Mouse (Mus musculus): ENCODE measurements at regions not wholly inside any gene's neighbourhood (a gene's known extent, or its start where the extent isn't known, plus 50 kb on each side); places are given as distances from the start of the nearest gene placed in this dataset.
A peak's percentile ranks its signal among the peaks of the same experiment; 100 is the strongest.

GRCm38 (mm10) chr14:67588627-67589026 lies 1579.6 kb upstream of the Gulo start:
- Histone ChIP-seq H3K27ac (no peak overlapping the region), H3K4me3 (no peak overlapping the region), H3K36me3 (replicated peaks) (no peaks in the 10 kb centered on the region), H3K9me3 (no peaks in the 10 kb centered on the region), H3K27me3 (ENCODE audit: poor library complexity, severe bottlenecking) (no peaks in the 10 kb centered on the region), H3K4me1 (peaks cover 3% of the 10 kb centered on the region)
- 87% methylated on average over 11 of the region's 11 CpGs for WGBS
- no peak for DNase-seq (ENCODE audit: extremely low spot score, low spot score)

- H3K4me1 ChIP-seq, result peaks cover 7% of the 10 kb centered on the region; the same call in 1 of the 2 replicates
- H3K27me3 ChIP-seq (ENCODE audit: poor library complexity, severe bottlenecking), result no peaks in the 10 kb centered on the region
- H3K36me3 ChIP-seq (replicated peaks), result no peaks in the 10 kb centered on the region
- DNase-seq (ENCODE audit: extremely low spot score, low spot score), result no peak
- H3K9me3 ChIP-seq, result no peaks in the 10 kb centered on the region
- 60% methylated on average over 14 of the region's 14 CpGs for WGBS
- no peak overlapping the region for H3K27ac ChIP-seq
- no peak overlapping the region for H3K4me3 ChIP-seq
These were observed 1575.5 kb upstream of the Gulo start for GRCm38 (mm10) chr14:67584456-67585048.

GRCm38 (mm10) chr14:67582201-67582782 lies 1573.3 kb upstream of the Gulo start:
- no peaks in the 10 kb centered on the region for H3K36me3 ChIP-seq (replicated peaks)
- peaks cover 7% of the 10 kb centered on the region; the same call in 1 of the 2 replicates for H3K4me1 ChIP-seq
- no peaks in the 10 kb centered on the region for H3K27me3 ChIP-seq (ENCODE audit: poor library complexity, severe bottlenecking)
- no peak for DNase-seq (ENCODE audit: extremely low spot score, low spot score)
- H3K9me3 ChIP-seq, result no peaks in the 10 kb centered on the region
- no peak overlapping the region for H3K27ac ChIP-seq
- H3K4me3 ChIP-seq, result no peak overlapping the region
- WGBS, result 81% methylated on average over 8 of the region's 8 CpGs

- Histone ChIP-seq H3K27me3 (ENCODE audit: poor library complexity, severe bottlenecking) (peaks cover 60% of the 10 kb centered on the region), H3K4me1 (peaks cover 17% of the 10 kb centered on the region), H3K9me3 (no peaks in the 10 kb centered on the region), H3K4me3 (no peak overlapping the region), H3K36me3 (replicated peaks) (no peaks in the 10 kb centered on the region), H3K27ac (no peak overlapping the region)
- 78% methylated on average over 7 of the region's 7 CpGs for WGBS
- no peak for DNase-seq (ENCODE audit: extremely low spot score, low spot score)
These were observed 1565.4 kb upstream of the Gulo start for GRCm38 (mm10) chr14:67574346-67574949.

- Histone ChIP-seq H3K4me3 (no peak overlapping the region), H3K9me3 (no peaks in the 10 kb centered on the region), H3K27ac (no peak overlapping the region), H3K36me3 (replicated peaks) (no peaks in the 10 kb centered on the region), H3K4me1 (peaks cover 26% of the 10 kb centered on the region), H3K27me3 (ENCODE audit: poor library complexity, severe bottlenecking) (peaks cover 69% of the 10 kb centered on the region)
- DNase-seq (ENCODE audit: extremely low spot score, low spot score), result no peak
- 42% methylated on average over 12 of the region's 12 CpGs for WGBS
These were observed 1564.5 kb upstream of the Gulo start for GRCm38 (mm10) chr14:67573451-67573995.

GRCm38 (mm10) chr14:67569744-67570322 lies 1560.8 kb upstream of the Gulo start:
- Histone ChIP-seq H3K36me3 (replicated peaks) (no peaks in the 10 kb centered on the region), H3K4me1 (peaks cover 30% of the 10 kb centered on the region), H3K9me3 (no peaks in the 10 kb centered on the region), H3K27me3 (ENCODE audit: poor library complexity, severe bottlenecking) (peaks cover 94% of the 10 kb centered on the region), H3K4me3 (peak overlapping the region; percentile 27), H3K27ac (no peak overlapping the region)
- WGBS, result 35% methylated on average over 17 of the region's 17 CpGs
- DNase-seq (ENCODE audit: extremely low spot score, low spot score), result no peak

GRCm38 (mm10) chr14:67568896-67569743 lies 1560.1 kb upstream of the Gulo start:
- WGBS, result 22% methylated on average over 22 of the region's 22 CpGs
- H3K27me3 ChIP-seq (ENCODE audit: poor library complexity, severe bottlenecking), result peaks cover 92% of the 10 kb centered on the region
- no peaks in the 10 kb centered on the region for H3K9me3 ChIP-seq
- no peak for DNase-seq (ENCODE audit: extremely low spot score, low spot score)
- H3K4me1 ChIP-seq, result peaks cover 30% of the 10 kb centered on the region
- no peaks in the 10 kb centered on the region for H3K36me3 ChIP-seq (replicated peaks)
- H3K27ac ChIP-seq, result no peak overlapping the region
- peak overlapping the region; percentile 27; the same call in 1 of the 2 replicates for H3K4me3 ChIP-seq

- Histone ChIP-seq H3K27me3 (ENCODE audit: poor library complexity, severe bottlenecking) (peaks cover 28% of the 10 kb centered on the region), H3K27ac (no peak overlapping the region), H3K36me3 (replicated peaks) (no peaks in the 10 kb centered on the region), H3K9me3 (no peaks in the 10 kb centered on the region), H3K4me3 (no peak overlapping the region), H3K4me1 (peaks cover 10% of the 10 kb centered on the region)
- 92% methylated on average over 7 of the region's 7 CpGs for WGBS
- no peak for DNase-seq (ENCODE audit: extremely low spot score, low spot score)
These were observed 1545.9 kb upstream of the Gulo start for GRCm38 (mm10) chr14:67554897-67555296.

- no peak overlapping the region for H3K27ac ChIP-seq
- no peak for DNase-seq (ENCODE audit: extremely low spot score, low spot score)
- H3K4me1 ChIP-seq, result peaks cover 10% of the 10 kb centered on the region
- H3K9me3 ChIP-seq, result peaks cover 11% of the 10 kb centered on the region
- no peak overlapping the region for H3K4me3 ChIP-seq
- H3K36me3 ChIP-seq (replicated peaks), result no peaks in the 10 kb centered on the region
- 67% methylated on average over 6 of the region's 6 CpGs for WGBS
- H3K27me3 ChIP-seq (ENCODE audit: poor library complexity, severe bottlenecking), result peaks cover 37% of the 10 kb centered on the region
These were observed 1541.6 kb upstream of the Gulo start for GRCm38 (mm10) chr14:67550462-67551185.

GRCm38 (mm10) chr14:67548750-67549149 lies 1539.7 kb upstream of the Gulo start:
- Histone ChIP-seq H3K4me3 (no peak overlapping the region), H3K4me1 (peaks cover 10% of the 10 kb centered on the region), H3K36me3 (replicated peaks) (no peaks in the 10 kb centered on the region), H3K9me3 (peaks cover 19% of the 10 kb centered on the region), H3K27me3 (ENCODE audit: poor library complexity, severe bottlenecking) (peaks cover 37% of the 10 kb centered on the region), H3K27ac (no peak overlapping the region)
- WGBS, result 83% methylated on average over 6 of the region's 6 CpGs
- DNase-seq (ENCODE audit: extremely low spot score, low spot score), result no peak

- DNase-seq (ENCODE audit: extremely low spot score, low spot score), result no peak
- WGBS, result 76% methylated on average over 5 of the region's 5 CpGs
These were observed 1536.0 kb upstream of the Gulo start for GRCm38 (mm10) chr14:67545036-67545435.

GRCm38 (mm10) chr14:67541271-67541711 lies 1532.3 kb upstream of the Gulo start:
- H3K36me3 ChIP-seq (replicated peaks), result no peaks in the 10 kb centered on the region
- H3K4me3 ChIP-seq, result no peak overlapping the region
- no peak for DNase-seq (ENCODE audit: extremely low spot score, low spot score)
- peaks cover 39% of the 10 kb centered on the region for H3K27me3 ChIP-seq (ENCODE audit: poor library complexity, severe bottlenecking)
- WGBS, result 74% methylated on average over 4 of the region's 4 CpGs
- peaks cover 17% of the 10 kb centered on the region; the same call in 1 of the 2 replicates for H3K9me3 ChIP-seq
- no peak overlapping the region for H3K27ac ChIP-seq
- H3K4me1 ChIP-seq, result peaks cover 17% of the 10 kb centered on the region

More at GRCm38 (mm10) chr14:67545036-67545435, 1536.0 kb upstream of the Gulo start:
- Histone ChIP-seq H3K27ac (no peak overlapping the region), H3K4me1 (0 out of 2 replicates have a peak, but pooled peaks cover 3% of the 10 kb centered on the region), H3K27me3 (ENCODE audit: poor library complexity, severe bottlenecking) (peaks cover 14% of the 10 kb centered on the region), H3K9me3 (peaks cover 28% of the 10 kb centered on the region), H3K4me3 (no peak overlapping the region), H3K36me3 (replicated peaks) (no peaks in the 10 kb centered on the region)

Measured in forebrain, embryonic 10.5 days (tissue).